Mouse (Mus musculus) limb, embryonic 13.5 days (tissue): ENCODE data around the gene Hbq1b. TPM values are rescaled to one million over a fixed set of nuclear protein-coding genes. Genes with fewer than 3 reads are reported as not detected.

Experiments
- ATAC-seq: fragments of 200-750 bp; cut with Nextera tagmentation; 2 replicates; pipeline ENCODE4 v1.8.0; 2017; ENCODE audit warnings: low read depth, moderate number of reproducible peaks, moderate TSS enrichment; ENCODE audit not compliant: low FRiP score
- H3K27ac ChIP-seq: fragments of 300-500 bp; sonication (generic); 2 replicates; pipeline ENCODE4 v1.5.1; 2015; ENCODE audit warnings: inconsistent platforms, mild to moderate bottlenecking, moderate library complexity
- H3K27me3 ChIP-seq: fragments of 300-500 bp; sonication (generic); 2 replicates; pipeline ENCODE4 v1.6.1; 2015; ENCODE audit warnings: mild to moderate bottlenecking, inconsistent platforms
- H3K36me3 ChIP-seq: fragments of 300-500 bp; sonication (generic); 2 replicates; pipeline ENCODE4 v1.6.1; 2015; ENCODE audit warnings: inconsistent platforms, mild to moderate bottlenecking, moderate library complexity
- H3K4me1 ChIP-seq: fragments of 300-500 bp; sonication (generic); 2 replicates; pipeline ENCODE4 v1.6.1; 2015; ENCODE audit warnings: inconsistent platforms
- H3K4me2 ChIP-seq: fragments of 300-500 bp; sonication (generic); replicated peaks from 2 replicates; pipeline ENCODE4 v1.6.1; 2015; ENCODE audit warnings: inconsistent platforms, mild to moderate bottlenecking, moderate library complexity
- H3K4me3 ChIP-seq: fragments of 300-500 bp; sonication (generic); 2 replicates; pipeline ENCODE4 v1.5.1; 2015; ENCODE audit warnings: moderate library complexity, mild to moderate bottlenecking, inconsistent platforms
- H3K9ac ChIP-seq: fragments of 300-500 bp; sonication (generic); 2 replicates; pipeline ENCODE4 v1.6.1; 2015; ENCODE audit warnings: mild to moderate bottlenecking, inconsistent platforms
- H3K9me3 ChIP-seq: fragments of 300-500 bp; sonication (generic); 2 replicates; pipeline ENCODE4 v1.6.1; 2016; ENCODE audit warnings: inconsistent platforms
- WGBS: fragments of 180-500 bp; shearing (Covaris S2); methylation state at CpG from one replicate; pipeline ENCODE4 v1.1.7; 2015; 5-methylcytosine and 5-hydroxymethylcytosine counted together
- polyA plus RNA-seq: library from polyadenylated mRNA; unstranded; fragments of >200 nt; fragmentation: Nextera tagmentation; extraction: Ambion mirVana; gene quantifications from 2 replicates; pipeline ENCODE4 v1.2.1, GENCODE M21; 2015

The Hbq1b gene
- polyA plus RNA-seq, 1 experiment from 2014 or later, result 1.8 TPM

GRCm38 (mm10) chr11:32250880-32251763, 35.6 kb upstream of the Hbq1b start:
- no peaks in the 10 kb centered on the region for H3K4me1 ChIP-seq
- H3K4me3 ChIP-seq, result no peak overlapping the region
- 89% methylated on average over 8 of the region's 8 CpGs for WGBS
- no peak overlapping the region for H3K4me2 ChIP-seq
- no peak for ATAC-seq
- no peak overlapping the region for H3K27ac ChIP-seq
- H3K9ac ChIP-seq, result no peak overlapping the region
- no peaks in the 10 kb centered on the region for H3K27me3 ChIP-seq
- no peaks in the 10 kb centered on the region for H3K9me3 ChIP-seq
- peaks cover 87% of the 10 kb centered on the region for H3K36me3 ChIP-seq

GRCm38 (mm10) chr11:32253121-32253520, 33.6 kb upstream of the Hbq1b start:
- Histone ChIP-seq H3K4me3 (no peak overlapping the region), H3K27ac (no peak overlapping the region), H3K9ac (no peak overlapping the region), H3K27me3 (no peaks in the 10 kb centered on the region), H3K4me1 (no peaks in the 10 kb centered on the region), H3K9me3 (no peaks in the 10 kb centered on the region), H3K4me2 (no peak overlapping the region), H3K36me3 (peaks cover 74% of the 10 kb centered on the region)
- WGBS, result 97% methylated on average over 1 of the region's 1 CpGs
- ATAC-seq, result no peak

- 98% methylated on average over 1 of the region's 1 CpGs for WGBS
- ATAC-seq, result no peak
Observed at GRCm38 (mm10) chr11:32256146-32256545, 30.6 kb upstream of the Hbq1b start.

GRCm38 (mm10) chr11:32256566-32256965, 30.2 kb upstream of the Hbq1b start:
- H3K4me2 ChIP-seq, result no peak overlapping the region
- peaks cover 60% of the 10 kb centered on the region for H3K36me3 ChIP-seq
- H3K27ac ChIP-seq, result no peak overlapping the region
- no peak for ATAC-seq
- no peaks in the 10 kb centered on the region for H3K9me3 ChIP-seq
- no peaks in the 10 kb centered on the region for H3K27me3 ChIP-seq
- no peaks in the 10 kb centered on the region for H3K4me1 ChIP-seq
- 87% methylated on average over 3 of the region's 3 CpGs for WGBS
- H3K4me3 ChIP-seq, result no peak overlapping the region
- no peak overlapping the region for H3K9ac ChIP-seq

More at GRCm38 (mm10) chr11:32256146-32256545, 30.6 kb upstream of the Hbq1b start:
- Histone ChIP-seq H3K4me3 (no peak overlapping the region), H3K27me3 (no peaks in the 10 kb centered on the region), H3K4me1 (no peaks in the 10 kb centered on the region), H3K9ac (no peak overlapping the region), H3K9me3 (no peaks in the 10 kb centered on the region), H3K36me3 (peaks cover 63% of the 10 kb centered on the region), H3K27ac (no peak overlapping the region), H3K4me2 (no peak overlapping the region)

- no peak for ATAC-seq
- H3K36me3 ChIP-seq, result peaks cover 24% of the 10 kb centered on the region
- H3K4me3 ChIP-seq, result no peak overlapping the region
- no peak overlapping the region for H3K4me2 ChIP-seq
- no peak overlapping the region for H3K27ac ChIP-seq
- WGBS, result 73% methylated on average over 10 of the region's 10 CpGs
- no peaks in the 10 kb centered on the region for H3K9me3 ChIP-seq
- no peak overlapping the region for H3K9ac ChIP-seq
- peaks cover 12% of the 10 kb centered on the region for H3K4me1 ChIP-seq
- H3K27me3 ChIP-seq, result no peaks in the 10 kb centered on the region
Observed at GRCm38 (mm10) chr11:32262674-32263415, 23.9 kb upstream of the Hbq1b start.

- no peak overlapping the region for H3K4me2 ChIP-seq
- H3K36me3 ChIP-seq, result peaks cover 21% of the 10 kb centered on the region
- 84% methylated on average over 3 of the region's 3 CpGs for WGBS
- no peak overlapping the region for H3K9ac ChIP-seq
- peaks cover 16% of the 10 kb centered on the region for H3K4me1 ChIP-seq
- no peaks in the 10 kb centered on the region for H3K9me3 ChIP-seq
- no peak overlapping the region for H3K27ac ChIP-seq
- H3K27me3 ChIP-seq, result no peaks in the 10 kb centered on the region
- H3K4me3 ChIP-seq, result no peak overlapping the region
- no peak for ATAC-seq
Observed at GRCm38 (mm10) chr11:32265117-32265738, 21.5 kb upstream of the Hbq1b start.

- no peak overlapping the region for H3K4me3 ChIP-seq
- peak overlapping the region; percentile 9; the same call in 1 of the 2 replicates for H3K4me2 ChIP-seq
- WGBS, result 88% methylated on average over 6 of the region's 6 CpGs
- ATAC-seq, result no peak
- no peaks in the 10 kb centered on the region for H3K27me3 ChIP-seq
- H3K27ac ChIP-seq, result peak overlapping the region; percentile 40; the same call in 1 of the 2 replicates
- H3K4me1 ChIP-seq, result peaks cover 16% of the 10 kb centered on the region
- 0 out of 2 replicates have a peak overlapping the region, but pooled peaks have one; percentile 1 for H3K9ac ChIP-seq
- no peaks in the 10 kb centered on the region for H3K9me3 ChIP-seq
- H3K36me3 ChIP-seq, result peaks cover 12% of the 10 kb centered on the region; the same call in 1 of the 2 replicates
Observed at GRCm38 (mm10) chr11:32266194-32266593, 20.6 kb upstream of the Hbq1b start.

- H3K36me3 ChIP-seq, result peaks cover 8% of the 10 kb centered on the region; the same call in 1 of the 2 replicates
- peak overlapping the region; percentile 75 for H3K4me3 ChIP-seq
- no peak for ATAC-seq
- H3K9me3 ChIP-seq, result no peaks in the 10 kb centered on the region
- peak overlapping the region; percentile 91 for H3K9ac ChIP-seq
- WGBS, result 27% methylated on average over 6 of the region's 6 CpGs
- H3K27me3 ChIP-seq, result no peaks in the 10 kb centered on the region
- H3K4me2 ChIP-seq, result peak overlapping the region; percentile 66
- H3K27ac ChIP-seq, result peak overlapping the region; percentile 91
- peaks cover 16% of the 10 kb centered on the region for H3K4me1 ChIP-seq
Observed at GRCm38 (mm10) chr11:32266776-32267175, 20.0 kb upstream of the Hbq1b start.

GRCm38 (mm10) chr11:32267188-32267884, 19.4 kb upstream of the Hbq1b start, which contains the start of gene Nprl3:
TSS of gene Nprl3 (minus strand) at chr11:32267707.
- Histone ChIP-seq H3K36me3 (peaks cover 4% of the 10 kb centered on the region; the same call in 1 of the 2 replicates), H3K9me3 (no peaks in the 10 kb centered on the region), H3K27me3 (no peaks in the 10 kb centered on the region), H3K4me3 (peak within 1 kb of the TSS; percentile 75), H3K27ac (peak within 1 kb of the TSS; percentile 91), H3K9ac (peak within 1 kb of the TSS; percentile 91), H3K4me2 (peak within 1 kb of the TSS; percentile 66), H3K4me1 (peaks cover 16% of the 10 kb centered on the region)
- WGBS, result under 1% methylated on average over 54 of the region's 54 CpGs
- ATAC-seq, result peak; percentile 98

GRCm38 (mm10) chr11:32267964-32268363, 18.8 kb upstream of the Hbq1b start:
- ATAC-seq, result peak; percentile 1; the same call in 1 of the 2 replicates
- H3K27ac ChIP-seq, result peak overlapping the region; percentile 91
- peak overlapping the region; percentile 66 for H3K4me2 ChIP-seq
- 24% methylated on average over 5 of the region's 5 CpGs for whole genome bisulfite sequencing
- no peaks in the 10 kb centered on the region for H3K27me3 ChIP-seq
- peak overlapping the region; percentile 75 for H3K4me3 ChIP-seq
- no peaks in the 10 kb centered on the region for H3K36me3 ChIP-seq
- H3K4me1 ChIP-seq, result peaks cover 16% of the 10 kb centered on the region
- no peaks in the 10 kb centered on the region for H3K9me3 ChIP-seq
- peak overlapping the region; percentile 91 for H3K9ac ChIP-seq

GRCm38 (mm10) chr11:32268952-32269351, 17.8 kb upstream of the Hbq1b start:
- no peaks in the 10 kb centered on the region for H3K9me3 ChIP-seq
- H3K4me1 ChIP-seq, result peaks cover 16% of the 10 kb centered on the region
- H3K4me2 ChIP-seq, result no peak overlapping the region
- no peak overlapping the region for H3K9ac ChIP-seq
- no peak overlapping the region for H3K27ac ChIP-seq
- no peak for ATAC-seq
- 87% methylated on average over 5 of the region's 5 CpGs for WGBS
- H3K36me3 ChIP-seq, result no peaks in the 10 kb centered on the region
- H3K4me3 ChIP-seq, result no peak overlapping the region
- H3K27me3 ChIP-seq, result no peaks in the 10 kb centered on the region
